Mouse (Mus musculus) right cerebral cortex, postnatal 14 days (tissue): ENCODE data around the gene Ttll12.

Source experiments
- DNase-seq: peaks from one replicate; pipeline ENCODE4 v3.0.0; 2022

The Ttll12 gene

GRCm38 (mm10) chr15:83594513-83595363, at the start of gene Ttll12:
Ttll12 (minus strand) TSS chr15:83595157.
- DNase-seq: peak; percentile 96

DNA sequence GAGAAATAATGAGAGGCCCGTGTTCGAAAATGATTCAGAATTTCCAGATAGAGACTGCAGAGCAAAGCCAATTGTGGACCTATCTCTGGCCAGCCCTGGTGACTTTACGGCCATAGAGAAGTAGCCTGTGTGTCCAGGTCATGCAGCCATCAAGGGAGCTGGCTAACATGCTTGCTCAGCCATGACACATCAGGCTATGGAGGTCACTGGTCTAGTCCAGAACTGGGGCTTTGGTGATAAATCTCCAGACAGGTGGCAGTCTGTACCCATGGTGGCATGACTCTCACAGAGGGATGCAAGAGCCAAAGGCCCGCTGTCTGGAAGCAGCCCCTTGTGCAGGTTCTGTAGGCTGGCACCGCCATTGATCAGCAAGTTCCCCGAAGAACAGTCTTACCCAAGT, 47.6 kb upstream of the Ttll12 start:
- DNase-seq: no peak

DNA sequence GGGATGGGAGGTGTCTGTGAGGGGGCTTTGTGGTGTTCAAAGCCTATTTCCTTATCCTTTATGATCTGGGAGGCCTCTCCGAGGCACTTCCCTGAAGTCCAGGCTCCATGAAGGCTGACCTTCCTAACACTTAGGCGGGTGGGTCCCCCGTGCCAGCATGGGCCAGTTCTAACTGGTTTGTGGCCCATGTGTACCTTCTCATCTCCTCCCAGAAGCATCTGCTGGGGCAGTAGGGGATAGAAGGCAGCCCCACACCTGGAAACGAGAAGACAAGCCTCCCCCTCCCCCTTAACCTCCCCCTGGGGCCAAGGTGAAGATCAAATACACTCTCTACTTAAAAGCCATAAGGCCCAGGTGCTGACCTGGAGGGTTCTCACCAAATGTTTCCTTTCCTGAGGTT, 45.3 kb upstream of the Ttll12 start:
- no peak for DNase-seq

- no peak for DNase-seq
Measured at GRCm38 (mm10) chr15:83639160-83639559, 44.2 kb upstream of the Ttll12 start.

DNA sequence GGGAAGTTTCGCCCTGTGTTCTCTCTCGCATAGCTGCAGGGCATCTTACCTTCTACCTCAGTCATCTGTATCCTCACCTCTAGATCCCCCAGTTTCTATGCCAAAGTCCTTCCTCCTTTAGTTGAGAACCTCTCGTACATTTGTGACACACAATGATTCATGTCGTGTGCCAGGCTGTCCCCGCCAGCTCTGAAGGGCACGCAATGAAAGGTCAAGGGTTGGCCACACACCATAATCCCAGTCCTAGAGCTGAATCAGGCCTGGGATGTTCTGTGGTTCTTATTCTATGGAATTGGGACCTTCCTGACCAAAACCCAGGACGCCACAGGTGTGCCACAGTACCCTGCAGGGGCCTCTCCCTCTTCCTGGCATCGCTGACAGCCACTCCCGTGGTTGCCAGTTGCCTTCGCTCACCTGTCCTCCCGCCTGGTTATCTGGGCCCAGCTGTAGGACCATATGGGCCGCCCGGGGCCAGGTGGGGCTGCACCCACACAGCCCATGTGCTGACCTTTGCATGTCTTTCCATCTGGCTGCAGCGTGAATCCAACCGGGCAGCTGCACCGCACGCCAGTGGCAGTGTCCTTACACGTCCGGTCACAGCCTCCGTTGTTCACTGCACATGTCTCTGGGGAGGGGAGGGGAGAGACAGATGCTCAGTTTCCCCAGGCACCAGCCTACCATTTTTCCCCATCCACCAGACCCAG, 43.4 kb upstream of the Ttll12 start:
- DNase-seq: no peak

DNA sequence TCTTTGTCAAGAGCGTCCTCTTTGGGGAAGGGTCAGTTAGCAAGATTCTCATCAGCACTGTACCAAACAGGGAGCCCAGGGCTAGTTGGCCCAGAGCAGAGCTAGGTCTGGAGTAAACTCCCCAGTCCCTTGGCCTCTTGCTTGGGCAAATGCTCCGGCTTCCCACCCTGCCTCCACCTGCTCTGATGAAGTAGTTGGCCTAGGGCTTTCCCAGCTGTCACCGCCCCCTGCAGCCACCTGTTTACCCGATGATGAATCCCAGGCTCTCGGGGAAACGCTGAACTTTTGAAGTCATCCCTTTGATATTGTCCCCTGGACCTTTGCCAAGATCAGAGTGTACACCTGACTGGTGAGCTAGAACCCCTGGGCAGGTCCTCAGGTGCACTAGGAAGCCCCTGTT, 41.8 kb upstream of the Ttll12 start:
- no peak for DNase-seq

DNA sequence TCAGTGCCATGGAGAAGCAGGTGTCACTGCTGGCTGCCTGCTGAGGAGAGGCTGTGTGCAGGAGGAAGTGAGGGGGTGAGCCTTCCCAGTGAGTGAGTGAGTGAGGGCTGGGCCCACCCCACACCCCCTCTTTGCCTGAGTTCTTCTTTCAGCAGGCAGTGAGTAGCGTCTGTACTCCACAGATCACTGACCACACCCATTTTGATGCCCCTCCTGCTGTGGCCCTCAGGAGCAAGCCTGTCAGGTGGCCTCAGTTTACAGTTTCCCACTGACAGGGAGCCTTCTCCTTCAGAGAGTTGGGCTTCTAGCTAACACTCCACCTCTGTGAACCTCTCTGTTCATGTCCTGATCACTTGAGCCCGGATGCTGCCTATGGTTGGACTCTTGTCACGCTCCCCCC, 40.3 kb upstream of the Ttll12 start:
- no peak for DNase-seq

- DNase-seq: no peak
Measured at GRCm38 (mm10) chr15:83634076-83634475, 39.1 kb upstream of the Ttll12 start.

DNA sequence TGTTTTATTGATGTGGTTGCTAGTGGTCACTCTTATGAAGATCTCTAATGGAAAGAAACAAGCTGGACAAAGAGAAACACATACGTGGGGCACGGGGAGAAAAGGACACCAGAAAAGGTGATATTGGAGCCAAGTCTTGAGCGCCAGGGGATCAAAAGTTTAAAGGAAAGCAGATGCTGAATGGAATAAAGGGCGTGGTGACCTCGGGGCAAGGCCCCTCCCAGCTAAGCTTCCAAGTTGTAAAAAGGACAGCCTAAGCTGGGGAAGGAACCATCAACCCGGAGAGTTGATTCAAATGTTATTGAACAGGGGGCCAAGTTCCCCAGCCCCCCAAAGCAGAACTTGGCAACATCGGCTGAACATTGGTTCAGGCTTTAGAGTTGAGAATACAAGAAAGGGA, 36.1 kb upstream of the Ttll12 start:
- DNase-seq: no peak

GRCm38 (mm10) chr15:83629716-83630115, 34.8 kb upstream of the Ttll12 start:
- no peak for DNase-seq

DNA sequence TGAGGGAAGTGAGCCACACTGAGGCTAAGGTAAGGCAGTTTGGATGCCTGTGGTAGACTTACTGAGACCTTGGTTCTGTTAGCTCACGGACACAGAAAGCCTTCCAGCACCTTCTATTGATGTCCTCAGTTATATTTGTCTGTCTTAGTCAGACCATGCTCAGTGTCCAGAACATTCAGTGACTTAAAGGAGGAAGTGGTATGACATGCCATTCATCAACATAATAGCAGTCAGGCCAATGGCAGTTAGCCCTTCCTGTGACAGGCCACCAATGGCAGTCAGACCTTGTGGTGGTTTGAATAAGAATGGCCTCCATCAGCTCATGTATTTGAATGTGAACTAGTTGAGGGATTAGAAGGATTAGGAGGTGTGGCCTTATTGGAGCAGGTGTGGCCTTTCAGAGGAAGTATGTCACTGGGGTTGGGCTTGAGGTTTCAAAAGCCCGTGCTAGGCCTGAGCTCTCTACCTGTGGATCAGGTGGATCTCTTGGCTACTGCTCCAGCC, 31.2 kb upstream of the Ttll12 start:
- DNase-seq: no peak

DNA sequence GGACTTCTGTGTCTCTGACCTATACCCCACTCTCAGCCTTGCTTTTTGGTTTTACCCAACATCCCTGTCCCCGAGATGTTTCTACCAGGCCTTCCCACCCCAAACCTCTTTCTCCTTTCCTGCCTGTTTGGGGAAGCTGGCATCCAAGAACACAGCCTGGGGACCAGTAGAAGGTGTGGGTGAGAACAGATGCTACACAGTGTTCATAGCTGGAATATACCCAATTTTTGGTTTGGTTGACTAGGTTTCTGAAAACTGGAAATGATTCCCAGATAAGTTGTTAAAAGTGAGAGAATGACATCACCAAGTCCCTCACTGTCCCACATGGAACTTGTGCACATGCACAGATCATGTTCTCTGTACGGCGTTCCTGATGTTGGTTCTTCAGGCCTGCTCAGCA, 20.3 kb upstream of the Ttll12 start:
- DNase-seq: no peak

GRCm38 (mm10) chr15:83607115-83607802, 12.3 kb upstream of the Ttll12 start:
- peak; percentile 72 for DNase-seq

DNA sequence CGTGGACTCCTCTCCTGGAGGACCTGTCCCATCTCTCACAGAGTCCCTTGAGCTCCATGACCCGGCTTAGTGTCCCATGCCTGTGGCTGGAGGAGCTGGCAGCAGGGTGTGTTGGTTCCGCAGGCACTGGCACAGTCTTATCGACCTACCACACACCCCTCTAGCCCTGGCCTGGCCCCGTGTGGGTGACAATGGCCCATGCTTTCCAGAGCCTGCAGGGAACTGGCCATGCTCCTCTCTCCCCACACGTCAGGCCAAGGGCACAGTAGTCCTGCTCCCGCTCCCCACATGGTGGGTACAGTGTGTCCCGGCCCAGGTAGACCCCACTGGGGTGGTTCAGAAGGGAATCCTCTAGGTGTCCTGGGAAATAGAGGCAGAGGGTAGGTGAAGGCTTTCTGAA, 11.7 kb upstream of the Ttll12 start:
- DNase-seq: no peak

GRCm38 (mm10) chr15:83606216-83606615, 11.3 kb upstream of the Ttll12 start:
- no peak for DNase-seq

- no peak for DNase-seq
Measured at GRCm38 (mm10) chr15:83603426-83603825, 8.5 kb upstream of the Ttll12 start.

- DNase-seq: no peak
Measured at GRCm38 (mm10) chr15:83603046-83603396, 8.1 kb upstream of the Ttll12 start.

DNA sequence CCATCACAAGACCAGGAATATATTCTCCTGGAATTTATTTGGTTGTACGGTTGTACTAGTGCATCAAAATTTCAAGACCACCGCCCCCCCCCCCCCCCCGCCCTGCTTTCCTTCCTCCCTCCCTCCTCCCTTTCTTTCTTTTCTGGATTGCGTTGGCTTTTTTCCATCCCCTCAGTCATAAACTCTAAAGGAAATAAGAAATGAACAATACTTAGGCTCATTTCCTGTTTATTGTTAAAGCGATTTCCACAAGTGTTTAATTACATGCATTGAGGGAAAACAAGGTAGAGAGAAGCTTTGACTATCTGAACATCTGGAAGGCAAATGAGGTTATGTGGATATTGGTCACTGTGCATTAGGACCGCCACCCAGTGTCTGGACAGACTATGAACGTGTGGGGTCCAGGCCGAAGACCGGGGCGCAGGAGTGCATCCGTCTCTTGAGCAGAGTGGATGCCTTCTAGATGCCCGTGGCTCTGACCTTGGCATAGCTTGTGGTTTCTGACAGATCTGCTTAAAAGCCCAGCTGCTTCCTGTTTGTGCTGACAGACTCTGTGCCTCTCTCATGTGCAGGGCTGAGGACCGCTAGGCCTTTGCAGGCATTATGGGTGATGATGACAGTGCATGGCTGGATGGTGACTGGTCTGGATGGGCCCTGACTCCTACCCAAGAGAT, 7.6 kb upstream of the Ttll12 start:
- DNase-seq: no peak

DNA sequence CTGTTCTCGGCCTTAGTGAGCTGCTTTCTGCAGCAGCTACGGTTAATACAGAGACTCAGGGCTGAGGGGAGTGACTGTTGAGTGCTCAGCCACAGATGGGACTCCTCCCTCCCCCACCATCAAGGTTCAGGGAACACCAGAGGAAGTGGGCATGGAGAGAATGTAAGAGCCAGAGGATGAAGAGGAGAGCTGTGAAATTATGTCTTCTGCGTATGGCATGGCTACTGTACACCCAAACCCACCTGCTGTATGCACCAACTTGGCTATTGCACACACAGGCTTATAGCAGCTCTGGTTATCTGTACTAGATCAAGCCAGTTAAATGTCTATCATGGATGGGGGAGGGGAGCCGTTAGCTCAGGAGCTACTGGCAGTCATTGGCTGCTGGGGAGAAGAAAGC, 6.2 kb upstream of the Ttll12 start:
- DNase-seq: no peak

- DNase-seq: no peak
Measured at GRCm38 (mm10) chr15:83596833-83597232, 1.9 kb upstream of the Ttll12 start.

DNA sequence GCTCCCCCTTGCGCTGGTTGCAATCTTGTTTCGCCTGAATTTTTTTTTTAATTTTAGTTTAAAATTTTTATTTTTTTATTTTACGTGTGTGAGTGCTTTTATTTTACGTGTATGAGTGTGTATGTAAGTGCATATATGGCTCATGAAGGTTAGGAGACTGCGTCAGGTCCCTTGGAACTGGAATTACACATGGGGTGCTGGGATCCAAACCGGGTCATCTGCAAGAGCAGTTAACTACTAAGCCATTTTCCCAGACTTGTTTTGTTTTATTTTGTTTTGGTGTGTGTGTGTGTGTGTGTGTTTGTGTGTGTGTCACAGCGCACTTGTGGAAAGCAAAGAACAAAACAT, 381 bp upstream of the Ttll12 start:
- DNase-seq: no peak

GRCm38 (mm10) chr15:83593702-83594512, 1.1 kb downstream of the Ttll12 start:
- no peak for DNase-seq
